Mouse (Mus musculus) splenic B cell, adult 2 months (primary cell): ENCODE data around the gene Paics.
"Not testable (repeated sequence)": the region's sequence is repeated elsewhere in the genome, so short reads cannot be mapped to it uniquely, and the experiment has no call there.

Experiments used
- DNase-seq: peaks from one replicate; pipeline ENCODE4 v3.0.0-alpha.2; 2011; ENCODE audit warnings: low read depth, low spot score
- H3K27me3 ChIP-seq: 2 replicates; pipeline ENCODE4 v1.6.1; 2012; ENCODE audit warnings: mild to moderate bottlenecking, low read length, moderate library complexity, mixed read lengths; ENCODE audit not compliant: control insufficient read depth, poor library complexity, insufficient read depth, severe bottlenecking
- H3K36me3 ChIP-seq: 2 replicates; pipeline ENCODE4 v1.6.1; 2012; ENCODE audit warnings: mild to moderate bottlenecking, low read length, moderate library complexity, mixed read lengths; ENCODE audit not compliant: control insufficient read depth, poor library complexity, insufficient read depth, severe bottlenecking

Gene Paics

GRCm38 (mm10) chr5:76951106-76952027 is at the start of gene Paics, which contains the start of gene Ppat:
Paics (plus strand) TSS chr5:76951307.
Ppat (minus strand) TSS chr5:76951578.
- H3K36me3 ChIP-seq = no peaks in the 10 kb centered on the region
- peak; percentile 98 for DNase-seq
- no peaks in the 10 kb centered on the region for H3K27me3 ChIP-seq

GRCm38 (mm10) chr5:76902131-76902530 is 49.0 kb upstream of the Paics start:
- Histone ChIP-seq H3K36me3 (0 out of 2 replicates have a peak, but pooled peaks cover 1% of the 10 kb centered on the region), H3K27me3 (no peaks in the 10 kb centered on the region)
- no peak for DNase-seq

DNA sequence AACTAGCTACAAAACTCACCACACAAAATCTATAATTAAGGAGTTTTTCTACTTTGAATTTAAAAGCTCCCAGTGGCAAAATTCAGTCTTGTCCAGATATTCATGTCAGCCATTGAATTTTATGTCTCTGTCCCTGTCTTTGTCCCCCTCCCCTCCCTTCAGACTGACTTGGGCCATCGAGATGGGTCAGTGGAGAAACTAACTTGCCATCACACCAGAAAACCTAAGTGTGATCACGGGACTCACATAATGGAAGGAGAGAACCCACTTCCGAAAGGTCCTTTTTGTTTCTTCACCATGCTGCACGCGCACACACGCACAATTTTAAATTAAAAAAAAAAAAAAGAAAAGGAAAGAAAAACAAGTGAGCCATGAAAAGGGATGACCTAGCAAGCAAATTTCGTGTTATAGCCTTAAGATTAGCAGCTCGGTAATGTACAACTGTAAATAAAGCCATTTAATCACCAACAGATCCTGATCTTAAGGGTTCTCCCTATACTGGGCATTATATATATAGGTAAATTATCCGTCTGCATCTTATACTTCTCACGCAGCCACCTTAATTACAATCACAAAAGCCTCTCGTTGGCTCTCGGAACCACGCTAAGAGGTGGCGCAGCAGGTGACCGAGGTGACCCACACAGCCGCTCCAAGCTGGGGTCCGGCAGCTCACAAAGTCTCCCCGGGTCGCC is 46.2 kb upstream of the Paics start:
- Histone ChIP-seq H3K27me3 (no peaks in the 10 kb centered on the region), H3K36me3 (0 out of 2 replicates have a peak, but pooled peaks cover 1% of the 10 kb centered on the region)
- peak; percentile 39 for DNase-seq

- Histone ChIP-seq H3K36me3 (0 out of 2 replicates have a peak, but pooled peaks cover 1% of the 10 kb centered on the region), H3K27me3 (no peaks in the 10 kb centered on the region)
- peak; percentile 98 for DNase-seq
Observed at GRCm38 (mm10) chr5:76905405-76906154, 45.5 kb upstream of the Paics start, which contains the start of gene Aasdh. Aasdh (minus strand) TSS chr5:76905514.

- no peak for DNase-seq
- Histone ChIP-seq H3K36me3 (0 out of 2 replicates have a peak, but pooled peaks cover 1% of the 10 kb centered on the region), H3K27me3 (no peaks in the 10 kb centered on the region)
Observed at GRCm38 (mm10) chr5:76906155-76906499, 45.0 kb upstream of the Paics start.

DNA sequence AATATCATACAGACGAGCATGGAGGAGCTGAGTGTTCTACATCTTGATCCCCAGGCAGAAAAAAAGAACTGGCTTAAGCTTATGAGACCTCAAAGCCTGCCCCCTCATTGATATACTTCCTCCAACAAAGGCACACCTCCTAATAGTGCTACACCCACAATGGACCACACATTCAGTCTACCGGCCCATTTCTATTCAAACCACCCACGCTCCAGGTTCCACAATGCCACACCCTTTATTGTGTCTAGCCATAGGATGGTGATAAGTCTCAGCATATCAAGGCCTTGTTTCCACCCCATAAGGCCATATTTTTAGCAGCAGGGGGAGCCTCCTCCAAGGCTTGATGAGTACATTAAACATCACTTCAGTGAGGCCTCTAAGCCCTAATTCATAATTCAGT is 40.3 kb upstream of the Paics start:
- Histone ChIP-seq H3K36me3 (peaks cover 6% of the 10 kb centered on the region; the same call in 1 of the 2 replicates), H3K27me3 (no peaks in the 10 kb centered on the region)
- DNase-seq = no peak

GRCm38 (mm10) chr5:76912522-76912921 is 38.6 kb upstream of the Paics start:
- DNase-seq, H3K36me3 ChIP-seq: not testable (repeated sequence)

GRCm38 (mm10) chr5:76922833-76923232 is 28.3 kb upstream of the Paics start:
- Histone ChIP-seq H3K27me3 (no peaks in the 10 kb centered on the region), H3K36me3 (peaks cover 4% of the 10 kb centered on the region; the same call in 1 of the 2 replicates)
- no peak for DNase-seq

More at GRCm38 (mm10) chr5:76912522-76912921, 38.6 kb upstream of the Paics start:
- not testable (repeated sequence) for H3K27me3 ChIP-seq

DNA sequence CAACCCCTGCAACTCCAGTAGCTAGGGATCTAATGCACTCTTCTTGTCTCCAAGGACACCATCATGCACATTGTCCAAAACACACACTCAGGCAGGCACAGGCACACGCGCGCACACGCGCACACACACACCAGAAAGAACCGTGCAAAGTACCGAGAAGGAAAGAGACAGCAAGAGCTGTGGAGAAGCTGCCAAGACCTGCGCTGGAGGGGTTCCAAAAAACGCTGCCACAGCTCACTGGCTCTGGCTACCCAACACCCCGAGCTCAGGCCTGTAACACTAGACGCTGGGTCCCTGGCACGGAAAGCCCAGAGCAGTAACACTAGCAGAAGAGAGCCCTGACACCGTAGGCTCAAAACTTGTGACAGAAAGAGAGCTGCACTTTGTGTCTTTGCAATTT is 27.7 kb upstream of the Paics start:
- DNase-seq = no peak
- peaks cover 4% of the 10 kb centered on the region; the same call in 1 of the 2 replicates for H3K36me3 ChIP-seq
- no peaks in the 10 kb centered on the region for H3K27me3 ChIP-seq

GRCm38 (mm10) chr5:76924296-76924695 is 26.8 kb upstream of the Paics start:
- Histone ChIP-seq H3K27me3 (no peaks in the 10 kb centered on the region), H3K36me3 (peaks cover 4% of the 10 kb centered on the region; the same call in 1 of the 2 replicates)
- no peak for DNase-seq

GRCm38 (mm10) chr5:76928124-76928832 is 22.8 kb upstream of the Paics start:
- Histone ChIP-seq H3K36me3 (no peaks in the 10 kb centered on the region; the same call in 1 of the 2 replicates), H3K27me3 (no peaks in the 10 kb centered on the region)
- no peak for DNase-seq

DNA sequence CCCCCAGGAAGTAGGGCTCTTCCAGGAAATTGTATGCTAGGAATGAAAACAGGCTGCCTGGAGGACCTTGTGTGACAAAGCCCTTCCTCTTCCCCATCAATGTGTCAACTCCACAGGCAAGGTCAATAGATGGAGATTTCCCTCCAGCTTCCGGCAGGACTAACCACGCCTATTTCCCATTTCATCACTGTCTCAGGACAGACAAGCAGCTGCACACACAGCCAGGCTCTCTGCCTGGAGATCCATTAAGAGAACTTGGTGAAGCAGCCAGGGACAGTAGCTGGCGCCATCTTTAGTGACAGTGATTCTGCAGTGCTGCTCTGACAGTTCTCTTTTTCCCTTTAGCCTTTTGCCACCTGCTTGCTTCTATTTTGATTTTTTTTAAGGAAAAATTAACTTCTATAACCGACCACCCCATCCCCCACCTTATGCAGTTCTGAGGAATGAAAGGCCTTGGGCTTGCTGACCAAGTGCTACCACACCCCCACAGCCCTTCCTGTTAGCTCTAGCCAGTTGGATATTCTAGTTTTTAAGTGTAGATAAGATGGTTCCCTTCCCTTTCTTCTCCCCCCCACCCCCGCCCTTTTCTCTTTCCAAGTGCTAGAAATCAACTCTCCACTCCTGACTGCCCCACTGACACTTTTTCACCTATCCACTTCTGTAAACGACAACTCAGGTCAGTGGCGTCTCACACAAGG is 21.8 kb upstream of the Paics start:
- Histone ChIP-seq H3K27me3 (no peaks in the 10 kb centered on the region), H3K36me3 (no peaks in the 10 kb centered on the region)
- DNase-seq = no peak

DNA sequence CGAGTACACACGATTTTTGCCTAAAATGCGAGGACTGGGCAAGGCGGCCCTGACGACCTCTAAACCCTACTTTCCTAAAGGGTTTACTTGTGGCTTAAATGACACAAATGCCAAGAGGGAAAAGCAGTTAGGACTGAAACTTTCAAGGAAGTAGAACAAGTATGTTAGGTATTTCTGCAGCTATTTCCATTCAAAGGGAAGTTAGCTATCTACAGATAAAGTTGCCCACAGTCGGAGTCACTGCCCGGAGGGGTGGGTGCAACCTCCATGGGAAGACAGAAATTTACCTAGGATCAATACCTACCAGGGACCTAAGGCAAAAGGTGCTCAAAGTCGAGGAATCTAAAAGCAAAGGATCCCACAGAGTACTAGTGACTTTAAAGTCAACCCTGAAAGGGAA is 11.4 kb upstream of the Paics start:
- 0 out of 2 replicates have a peak, but pooled peaks cover 1% of the 10 kb centered on the region for H3K36me3 ChIP-seq
- no peak for DNase-seq
- no peaks in the 10 kb centered on the region for H3K27me3 ChIP-seq
